13 mouse cellular contexts compared by ENCODE assay signal in genomic region chrX:97397872-97398271, GRCm38 (mm10).
"Had no signal": no experiment of that assay in that cellular context is flagged by ENCODE, and none has a peak within 500 bp of the region (broad histone marks: within the 10 kb centered on the region; RNA-seq: fewer than 3 reads in every experiment).

No protein-coding gene starts in this region.

- H3K9ac ChIP-seq: limb, embryonic 12.5 days; liver, embryonic 15.5 days; midbrain, embryonic 13.5 days; neural tube, embryonic 15.5 days had no signal

- ATAC-seq: lung, postnatal 0 days; midbrain, embryonic 13.5 days had no signal

- H3K27ac ChIP-seq: limb, embryonic 12.5 days; liver, embryonic 15.5 days; midbrain, embryonic 13.5 days; neural tube, embryonic 15.5 days; stomach, postnatal 0 days had no signal

- H3K9me3 ChIP-seq: limb, embryonic 12.5 days; liver, embryonic 15.5 days; midbrain, embryonic 13.5 days; neural tube, embryonic 15.5 days had no signal

- H3K4me2 ChIP-seq: limb, embryonic 12.5 days; liver, embryonic 11.5 days; liver, embryonic 15.5 days; midbrain, embryonic 13.5 days; neural tube, embryonic 15.5 days had no signal

- H3K4me1 ChIP-seq: limb, embryonic 12.5 days; liver, embryonic 15.5 days; midbrain, embryonic 13.5 days; neural tube, embryonic 15.5 days had no signal

- H3K4me3 ChIP-seq: limb, embryonic 12.5 days; liver, embryonic 15.5 days; midbrain, embryonic 13.5 days; neural tube, embryonic 15.5 days had no signal

- DNase-seq: kidney, postnatal 14 days; lung, adult 2 months; lung, postnatal 36 days; right cerebral cortex, adult 18-20 months; right cerebral cortex, postnatal 25 days; thymus, postnatal 4 days had no signal

- H3K27me3 ChIP-seq: limb, embryonic 12.5 days; liver, embryonic 15.5 days; midbrain, embryonic 13.5 days; neural tube, embryonic 15.5 days had no signal

- H3K36me3 ChIP-seq: limb, embryonic 12.5 days; liver, embryonic 15.5 days; midbrain, embryonic 13.5 days; neural tube, embryonic 15.5 days had no signal
